Mouse (Mus musculus): ENCODE data around the gene Cnbp. TPM values are rescaled to one million over a fixed set of nuclear protein-coding genes. Genes with fewer than 3 reads are reported as not detected.

Cnbp gene
- polyA plus RNA-seq, 1 experiment from 2014 or later: 511 TPM

DNA sequence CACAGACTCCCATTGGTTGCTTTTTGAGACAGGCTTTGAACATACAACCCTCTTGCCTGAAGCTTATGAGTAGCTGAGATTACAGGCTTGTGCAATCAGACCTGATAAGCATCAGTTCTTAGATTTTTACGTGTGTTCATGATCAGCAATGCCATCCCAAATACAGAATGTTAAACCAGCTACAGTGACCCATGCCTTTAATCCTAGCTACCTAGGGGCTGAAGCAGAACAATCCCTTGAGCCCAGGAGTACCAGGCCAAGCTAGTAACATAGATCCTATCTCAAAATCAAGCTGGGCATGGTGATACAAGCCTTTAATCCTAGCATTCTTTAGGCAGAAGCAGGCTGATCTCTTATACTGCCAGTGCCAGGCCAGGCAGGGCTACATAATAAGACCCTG is 46.9 kb downstream of the Cnbp start:
- no peak for ATAC-seq (ENCODE audit: low FRiP score)
- Histone ChIP-seq H3K4me1 (peaks cover 4% of the 10 kb centered on the region; the same call in 1 of the 2 replicates), H3K9me3 (replicated peaks) (no peaks in the 10 kb centered on the region), H3K9ac (replicated peaks) (no peak overlapping the region), H3K4me3 (replicated peaks) (no peak overlapping the region), H3K36me3 (no peaks in the 10 kb centered on the region), H3K27me3 (replicated peaks) (no peaks in the 10 kb centered on the region), H3K27ac (replicated peaks) (no peak overlapping the region), H3K4me2 (no peak overlapping the region)
- WGBS: 97% methylated on average over 1 of the region's 1 CpGs

- Histone ChIP-seq H3K27ac (replicated peaks) (no peak overlapping the region), H3K27me3 (replicated peaks) (no peaks in the 10 kb centered on the region), H3K4me2 (no peak overlapping the region), H3K4me1 (peaks cover 4% of the 10 kb centered on the region; the same call in 1 of the 2 replicates), H3K36me3 (no peaks in the 10 kb centered on the region), H3K9me3 (replicated peaks) (no peaks in the 10 kb centered on the region), H3K4me3 (replicated peaks) (no peak overlapping the region), H3K9ac (replicated peaks) (no peak overlapping the region)
- 87% methylated on average over 6 of the region's 7 CpGs for WGBS
- no peak for ATAC-seq (ENCODE audit: low FRiP score)
These were observed 48.4 kb downstream of the Cnbp start for GRCm38 (mm10) chr6:87802462-87802861.

DNA sequence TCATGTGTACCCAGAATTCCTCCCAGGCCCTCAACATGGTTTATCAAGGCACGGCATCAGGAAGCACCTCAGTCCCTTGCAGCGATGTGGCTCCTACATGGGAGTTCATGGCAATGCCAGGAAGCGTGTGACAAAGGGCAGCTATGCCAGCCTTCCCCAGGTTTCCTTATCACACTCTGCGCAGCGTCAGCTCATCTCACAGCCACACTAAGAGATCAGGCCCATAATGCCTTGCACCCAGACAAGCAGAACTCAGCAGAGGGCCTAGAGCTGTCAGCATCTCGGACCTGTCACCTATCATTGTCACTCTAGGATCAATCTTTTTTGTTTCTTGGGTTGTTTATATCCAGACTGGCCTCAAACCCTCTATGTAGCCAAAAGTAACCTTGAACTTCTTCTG is 51.3 kb downstream of the Cnbp start:
- Histone ChIP-seq H3K36me3 (peaks cover under 1% of the 10 kb centered on the region; the same call in 1 of the 2 replicates), H3K9ac (replicated peaks) (no peak overlapping the region), H3K9me3 (replicated peaks) (no peaks in the 10 kb centered on the region), H3K4me1 (peaks cover 8% of the 10 kb centered on the region), H3K4me3 (replicated peaks) (no peak overlapping the region), H3K27me3 (replicated peaks) (no peaks in the 10 kb centered on the region), H3K27ac (replicated peaks) (no peak overlapping the region), H3K4me2 (no peak overlapping the region)
- WGBS: 89% methylated on average over 6 of the region's 6 CpGs
- ATAC-seq (ENCODE audit: low FRiP score): no peak

GRCm38 (mm10) chr6:87797321-87797720 is 53.6 kb downstream of the Cnbp start:
- Histone ChIP-seq H3K27ac (replicated peaks) (no peak overlapping the region), H3K36me3 (peaks cover 8% of the 10 kb centered on the region), H3K9me3 (replicated peaks) (no peaks in the 10 kb centered on the region), H3K9ac (replicated peaks) (no peak overlapping the region), H3K27me3 (replicated peaks) (no peaks in the 10 kb centered on the region), H3K4me3 (replicated peaks) (no peak overlapping the region), H3K4me2 (no peak overlapping the region), H3K4me1 (peaks cover 8% of the 10 kb centered on the region)
- no peak for ATAC-seq (ENCODE audit: low FRiP score)
- 42% methylated on average over 2 of the region's 2 CpGs for WGBS

GRCm38 (mm10) chr6:87796251-87796880 is 54.5 kb downstream of the Cnbp start:
- no peak overlapping the region for H3K4me2 ChIP-seq
- no peak overlapping the region for H3K4me3 ChIP-seq (replicated peaks)
- no peak overlapping the region for H3K27ac ChIP-seq (replicated peaks)
- no peak for ATAC-seq (ENCODE audit: low FRiP score)
- no peaks in the 10 kb centered on the region for H3K9me3 ChIP-seq (replicated peaks)
- H3K4me1 ChIP-seq: peaks cover 8% of the 10 kb centered on the region
- no peak overlapping the region for H3K9ac ChIP-seq (replicated peaks)
- no peaks in the 10 kb centered on the region for H3K27me3 ChIP-seq (replicated peaks)
- peaks cover 15% of the 10 kb centered on the region for H3K36me3 ChIP-seq
- 94% methylated on average over 6 of the region's 6 CpGs for WGBS

- no peak for ATAC-seq (ENCODE audit: low FRiP score)
- peaks cover 8% of the 10 kb centered on the region for H3K4me1 ChIP-seq
These were observed 55.3 kb downstream of the Cnbp start for GRCm38 (mm10) chr6:87795385-87796150.

GRCm38 (mm10) chr6:87793821-87794510 is 56.9 kb downstream of the Cnbp start:
- 95% methylated on average over 10 of the region's 10 CpGs for WGBS
- H3K27me3 ChIP-seq (replicated peaks): no peaks in the 10 kb centered on the region
- no peak overlapping the region for H3K27ac ChIP-seq (replicated peaks)
- no peak overlapping the region for H3K4me3 ChIP-seq (replicated peaks)
- no peak overlapping the region for H3K4me2 ChIP-seq
- ATAC-seq (ENCODE audit: low FRiP score): no peak
- H3K9me3 ChIP-seq (replicated peaks): no peaks in the 10 kb centered on the region
- peaks cover 17% of the 10 kb centered on the region for H3K36me3 ChIP-seq
- peaks cover 19% of the 10 kb centered on the region for H3K4me1 ChIP-seq
- no peak overlapping the region for H3K9ac ChIP-seq (replicated peaks)

More at GRCm38 (mm10) chr6:87795385-87796150, 55.3 kb downstream of the Cnbp start:
- Histone ChIP-seq H3K27ac (replicated peaks) (no peak overlapping the region), H3K36me3 (peaks cover 17% of the 10 kb centered on the region), H3K9ac (replicated peaks) (no peak overlapping the region), H3K4me2 (no peak overlapping the region), H3K9me3 (replicated peaks) (no peaks in the 10 kb centered on the region), H3K4me3 (replicated peaks) (no peak overlapping the region), H3K27me3 (replicated peaks) (no peaks in the 10 kb centered on the region)
- 47% methylated on average over 6 of the region's 6 CpGs for WGBS

Other genes with a start within 250 kb of the Cnbp start
- 9.0 and 10.7 TPM in 2 replicates for gene Aplf, start 178.9 kb downstream of the Cnbp start, polyA plus RNA-seq (2015; fragmentation: Nextera tagmentation; extraction: Ambion mirVana)
- 4.9 and 6.2 TPM in 2 replicates for gene Efcc1, start 120.2 kb downstream of the Cnbp start, polyA plus RNA-seq (2015; fragmentation: Nextera tagmentation; extraction: Ambion mirVana)
- 0.56 and 0.65 TPM in 2 replicates for gene Gp9, start 73.0 kb downstream of the Cnbp start, polyA plus RNA-seq (2015; fragmentation: Nextera tagmentation; extraction: Ambion mirVana)
- 11.5 and 12.5 TPM in 2 replicates for gene Rab43, start 38.9 kb downstream of the Cnbp start, polyA plus RNA-seq (2015; fragmentation: Nextera tagmentation; extraction: Ambion mirVana)
- 1.5 and 2.1 TPM in 2 replicates for gene Gm45140, start 15.3 kb downstream of the Cnbp start, polyA plus RNA-seq (2015; fragmentation: Nextera tagmentation; extraction: Ambion mirVana)
- gene Isy1, start 12.3 kb downstream of the Cnbp start, polyA plus RNA-seq (2015; fragmentation: Nextera tagmentation; extraction: Ambion mirVana): 22.6 and 30.8 TPM in 2 replicates
- 204 and 207 TPM in 2 replicates for gene Copg1, start 36.7 kb upstream of the Cnbp start, polyA plus RNA-seq (2015; fragmentation: Nextera tagmentation; extraction: Ambion mirVana)
- 43.0 and 44.0 TPM in 2 replicates for gene Hmces, start 62.8 kb upstream of the Cnbp start, polyA plus RNA-seq (2015; fragmentation: Nextera tagmentation; extraction: Ambion mirVana)
- gene H1fx, start 130.5 kb upstream of the Cnbp start, polyA plus RNA-seq (2015; fragmentation: Nextera tagmentation; extraction: Ambion mirVana): 23.4 and 37.1 TPM in 2 replicates
- gene Rab7, start 194.2 kb upstream of the Cnbp start, polyA plus RNA-seq (2015; fragmentation: Nextera tagmentation; extraction: Ambion mirVana): 352 and 355 TPM in 2 replicates
- gene Rpn1, start 233.4 kb upstream of the Cnbp start, polyA plus RNA-seq (2015; fragmentation: Nextera tagmentation; extraction: Ambion mirVana): 294 and 318 TPM in 2 replicates